Mouse (Mus musculus): ENCODE measurements around the gene Por. TPM values are rescaled to one million over a fixed set of nuclear protein-coding genes. Genes with fewer than 3 reads are reported as not detected.
A peak's percentile ranks its signal among the peaks of the same experiment; 100 is the strongest.

The Por gene
- polyA plus RNA-seq, 1 experiment from 2014 or later, result 135 TPM

GRCm38 (mm10) chr5:135674821-135675220 lies 5.0 kb downstream of the Por start:
- H3K9ac ChIP-seq (replicated peaks; ENCODE audit: low read depth), result no peak overlapping the region
- no peak for TF ChIP-seq EP300 (IDR thresholded peaks at IDR 0.05)
- no peak for TF ChIP-seq CTCF (IDR thresholded peaks at IDR 0.05)
- peak; percentile 85 for ATAC-seq
- no peaks in the 10 kb centered on the region for H3K36me3 ChIP-seq (ENCODE audit: insufficient read depth, low read length)
- no peak overlapping the region for H3K4me3 ChIP-seq (ENCODE audit: low read depth, low read length)
- H3K27ac ChIP-seq (ENCODE audit: low read length), result 0 out of 2 replicates have a peak overlapping the region, but pooled peaks have one; percentile 58
- WGBS, result 3% methylated on average over 11 of the region's 11 CpGs
- H3K9me3 ChIP-seq (ENCODE audit: low read length), result no peaks in the 10 kb centered on the region
- no peak overlapping the region for H3K4me2 ChIP-seq (replicated peaks; ENCODE audit: low read depth, low read length)
- H3K27me3 ChIP-seq (replicated peaks; ENCODE audit: insufficient read depth, low read length), result no peaks in the 10 kb centered on the region
- H3K4me1 ChIP-seq (ENCODE audit: insufficient read depth, low read depth, low read length), result no peaks in the 10 kb centered on the region
- peak; percentile 89 for DNase-seq (ENCODE audit: low spot score)

GRCm38 (mm10) chr5:135676696-135677095 lies 6.9 kb downstream of the Por start:
- Histone ChIP-seq H3K27ac (ENCODE audit: low read length) (no peak overlapping the region), H3K27me3 (replicated peaks; ENCODE audit: insufficient read depth, low read length) (no peaks in the 10 kb centered on the region), H3K4me3 (ENCODE audit: low read depth, low read length) (no peak overlapping the region), H3K4me2 (replicated peaks; ENCODE audit: low read depth, low read length) (no peak overlapping the region), H3K9me3 (ENCODE audit: low read length) (no peaks in the 10 kb centered on the region), H3K36me3 (ENCODE audit: insufficient read depth, low read length) (no peaks in the 10 kb centered on the region), H3K4me1 (ENCODE audit: insufficient read depth, low read depth, low read length) (no peaks in the 10 kb centered on the region), H3K9ac (replicated peaks; ENCODE audit: low read depth) (no peak overlapping the region)
- TF ChIP-seq EP300 (IDR thresholded peaks at IDR 0.05), result no peak
- DNase-seq (ENCODE audit: low spot score) (no peak), ATAC-seq (no peak)
- 50% methylated on average over 3 of the region's 3 CpGs for WGBS

- 81% methylated on average over 2 of the region's 2 CpGs for WGBS
- Histone ChIP-seq H3K27ac (ENCODE audit: low read length) (no peak overlapping the region), H3K27me3 (replicated peaks; ENCODE audit: insufficient read depth, low read length) (no peaks in the 10 kb centered on the region), H3K4me3 (ENCODE audit: low read depth, low read length) (no peak overlapping the region), H3K36me3 (ENCODE audit: insufficient read depth, low read length) (no peaks in the 10 kb centered on the region), H3K9me3 (ENCODE audit: low read length) (no peaks in the 10 kb centered on the region), H3K4me1 (ENCODE audit: insufficient read depth, low read depth, low read length) (no peaks in the 10 kb centered on the region), H3K4me2 (replicated peaks; ENCODE audit: low read depth, low read length) (no peak overlapping the region), H3K9ac (replicated peaks; ENCODE audit: low read depth) (no peak overlapping the region)
- DNase-seq (ENCODE audit: low spot score) (no peak), ATAC-seq (no peak)
- TF ChIP-seq CTCF (IDR thresholded peaks at IDR 0.05), result no peak
- no peak for TF ChIP-seq EP300 (IDR thresholded peaks at IDR 0.05)
Observed at GRCm38 (mm10) chr5:135677251-135677650, 7.4 kb downstream of the Por start.

- Histone ChIP-seq H3K4me2 (replicated peaks; ENCODE audit: low read depth, low read length) (no peak overlapping the region), H3K9ac (replicated peaks; ENCODE audit: low read depth) (no peak overlapping the region), H3K27ac (ENCODE audit: low read length) (no peak overlapping the region), H3K4me3 (ENCODE audit: low read depth, low read length) (no peak overlapping the region), H3K27me3 (replicated peaks; ENCODE audit: insufficient read depth, low read length) (no peaks in the 10 kb centered on the region), H3K9me3 (ENCODE audit: low read length) (no peaks in the 10 kb centered on the region), H3K4me1 (ENCODE audit: insufficient read depth, low read depth, low read length) (no peaks in the 10 kb centered on the region; the same call in 1 of the 2 replicates), H3K36me3 (ENCODE audit: insufficient read depth, low read length) (no peaks in the 10 kb centered on the region)
- WGBS, result 90% methylated on average over 6 of the region's 6 CpGs
- no peak for ATAC-seq
- no peak for DNase-seq (ENCODE audit: low spot score)
- TF ChIP-seq EP300 (IDR thresholded peaks at IDR 0.05), result no peak
- no peak for TF ChIP-seq CTCF (IDR thresholded peaks at IDR 0.05)
Observed at GRCm38 (mm10) chr5:135678481-135678880, 8.6 kb downstream of the Por start.

DNA sequence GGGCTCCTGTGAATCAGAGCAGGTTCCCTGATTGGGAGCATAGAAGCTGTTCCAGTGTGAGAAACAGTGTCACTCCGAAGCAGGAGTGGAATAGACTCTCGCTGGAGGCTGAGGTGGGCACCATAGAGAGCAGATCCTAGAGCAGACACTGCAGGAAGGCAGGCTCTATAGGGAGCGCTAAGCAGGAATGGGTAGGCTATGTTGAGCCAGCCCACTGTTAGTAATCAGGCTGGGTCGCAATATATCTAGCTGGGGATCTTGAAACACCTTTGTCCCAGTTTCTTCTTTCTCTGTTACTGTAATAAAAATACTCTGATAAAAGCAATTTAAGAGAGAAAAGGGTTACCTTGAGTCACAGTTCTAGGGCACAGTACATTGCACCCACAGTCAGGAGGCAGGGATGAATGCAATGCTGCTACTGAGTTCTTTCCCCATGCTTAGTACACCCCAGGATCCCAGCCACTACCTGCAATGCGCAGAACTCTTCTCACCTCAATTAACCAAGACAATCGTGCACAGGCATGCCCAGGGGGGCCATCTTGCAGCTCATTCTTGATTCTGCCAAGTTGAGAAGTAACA lies 11.2 kb downstream of the Por start:
- no peak for TF ChIP-seq EP300 (IDR thresholded peaks at IDR 0.05)
- no peak for TF ChIP-seq CTCF (IDR thresholded peaks at IDR 0.05)
- Histone ChIP-seq H3K36me3 (ENCODE audit: insufficient read depth, low read length) (no peaks in the 10 kb centered on the region), H3K4me3 (ENCODE audit: low read depth, low read length) (no peak overlapping the region), H3K4me1 (ENCODE audit: insufficient read depth, low read depth, low read length) (no peaks in the 10 kb centered on the region; the same call in 1 of the 2 replicates), H3K9ac (replicated peaks; ENCODE audit: low read depth) (no peak overlapping the region), H3K9me3 (ENCODE audit: low read length) (no peaks in the 10 kb centered on the region), H3K27me3 (replicated peaks; ENCODE audit: insufficient read depth, low read length) (no peaks in the 10 kb centered on the region), H3K27ac (ENCODE audit: low read length) (no peak overlapping the region), H3K4me2 (replicated peaks; ENCODE audit: low read depth, low read length) (no peak overlapping the region)
- ATAC-seq (no peak), DNase-seq (ENCODE audit: low spot score) (no peak)
- WGBS, result 80% methylated on average over 6 of the region's 6 CpGs

DNA sequence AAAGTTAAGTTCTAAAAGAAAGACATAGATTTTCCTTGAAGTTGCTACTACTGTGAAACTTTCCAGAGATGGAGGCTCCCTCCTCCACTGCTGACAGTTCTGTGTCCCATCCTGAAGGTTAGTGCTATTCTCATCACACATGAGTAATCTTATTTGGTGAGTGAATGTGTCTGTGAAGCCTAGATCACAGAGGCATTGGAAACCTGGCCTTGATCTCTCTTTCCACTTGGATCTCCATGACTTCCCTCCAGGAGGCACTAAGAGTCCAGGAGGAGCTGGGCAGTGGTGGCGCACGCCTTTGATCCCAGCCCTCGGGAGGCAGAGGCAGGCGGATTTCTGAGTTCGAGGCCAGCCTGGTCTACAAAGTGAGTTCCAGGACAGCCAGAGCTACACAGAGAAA lies 12.2 kb downstream of the Por start:
- no peaks in the 10 kb centered on the region for H3K27me3 ChIP-seq (replicated peaks; ENCODE audit: insufficient read depth, low read length)
- H3K4me3 ChIP-seq (ENCODE audit: low read depth, low read length), result no peak overlapping the region
- no peak overlapping the region for H3K9ac ChIP-seq (replicated peaks; ENCODE audit: low read depth)
- no peak for DNase-seq (ENCODE audit: low spot score)
- 93% methylated on average over 3 of the region's 5 CpGs for WGBS
- no peak overlapping the region for H3K27ac ChIP-seq (ENCODE audit: low read length)
- no peaks in the 10 kb centered on the region for H3K9me3 ChIP-seq (ENCODE audit: low read length)
- TF ChIP-seq CTCF (IDR thresholded peaks at IDR 0.05) (no peak), EP300 (IDR thresholded peaks at IDR 0.05) (no peak)
- no peaks in the 10 kb centered on the region; the same call in 1 of the 2 replicates for H3K4me1 ChIP-seq (ENCODE audit: insufficient read depth, low read depth, low read length)
- no peaks in the 10 kb centered on the region for H3K36me3 ChIP-seq (ENCODE audit: insufficient read depth, low read length)
- no peak overlapping the region for H3K4me2 ChIP-seq (replicated peaks; ENCODE audit: low read depth, low read length)
- ATAC-seq, result no peak
